Mouse (Mus musculus) liver, adult 2 months (tissue): Measurements from ENCODE around the gene Nxn.

ENCODE experiments used
- CTCF ChIP-seq: fragments of 200-500 bp; IDR thresholded peaks from 2 replicates; pipeline ENCODE4 v1.5.1; 2011; ENCODE audit warnings: low read depth, low read length, control low read depth
- POLR2A ChIP-seq: fragments of 200-500 bp; IDR thresholded peaks from 2 replicates; pipeline ENCODE4 v1.6.1; 2011; ENCODE audit warnings: low read length, control low read depth; ENCODE audit not compliant: insufficient read depth; ENCODE audit errors: extremely low read depth

DNA sequence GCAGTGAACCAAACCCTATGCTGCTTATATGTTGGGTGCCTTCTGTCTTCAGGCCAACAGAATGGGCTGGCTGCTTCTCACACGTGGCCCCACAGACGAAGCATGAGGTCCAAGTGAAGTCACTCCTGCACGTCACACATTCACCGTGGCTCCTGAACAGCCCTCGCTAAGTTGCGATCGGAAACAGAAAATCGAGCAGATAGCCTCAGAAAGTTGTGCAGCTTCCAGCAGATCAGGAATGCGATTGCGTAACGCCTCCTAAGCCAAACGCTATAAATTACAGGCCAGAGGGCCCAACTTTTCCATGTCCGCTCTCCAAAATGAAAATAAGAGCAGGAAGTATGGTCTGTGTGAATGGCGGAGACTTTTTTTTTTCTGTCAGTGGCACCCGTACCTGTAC lies 106.5 kb downstream of the Nxn start:
- no peak for TF ChIP-seq CTCF
- TF ChIP-seq POLR2A, result no peak
